Mouse (Mus musculus): ENCODE data around the gene Caln1. TPM values are rescaled to one million over a fixed set of nuclear protein-coding genes. Genes with fewer than 3 reads are reported as not detected.

Gene Caln1
- polyA plus RNA-seq, 1 experiment from 2014 or later, result 0.86 TPM

- Histone ChIP-seq H3K4me2 (no peak overlapping the region), H3K27ac (no peak overlapping the region), H3K4me1 (no peaks in the 10 kb centered on the region), H3K36me3 (replicated peaks) (no peaks in the 10 kb centered on the region), H3K9ac (no peak overlapping the region), H3K27me3 (no peaks in the 10 kb centered on the region), H3K9me3 (no peaks in the 10 kb centered on the region), H3K4me3 (replicated peaks) (no peak overlapping the region)
- WGBS, result 77% methylated on average over 3 of the region's 3 CpGs
- no peak for ATAC-seq (ENCODE audit: low FRiP score)
Observed at GRCm38 (mm10) chr5:130792755-130793452, 423.6 kb downstream of the Caln1 start.

GRCm38 (mm10) chr5:130797713-130798112, 428.5 kb downstream of the Caln1 start:
- Histone ChIP-seq H3K4me2 (no peak overlapping the region), H3K27me3 (no peaks in the 10 kb centered on the region), H3K36me3 (replicated peaks) (no peaks in the 10 kb centered on the region), H3K9me3 (no peaks in the 10 kb centered on the region), H3K27ac (no peak overlapping the region), H3K4me1 (no peaks in the 10 kb centered on the region), H3K4me3 (replicated peaks) (no peak overlapping the region), H3K9ac (no peak overlapping the region)
- WGBS, result 90% methylated on average over 5 of the region's 5 CpGs
- ATAC-seq (ENCODE audit: low FRiP score), result no peak

- H3K27me3 ChIP-seq, result no peaks in the 10 kb centered on the region
- H3K4me1 ChIP-seq, result no peaks in the 10 kb centered on the region
- no peak overlapping the region for H3K4me3 ChIP-seq (replicated peaks)
- no peak overlapping the region for H3K9ac ChIP-seq
- H3K27ac ChIP-seq, result no peak overlapping the region
- peaks cover 3% of the 10 kb centered on the region; the same call in 1 of the 2 replicates for H3K9me3 ChIP-seq
- no peak for ATAC-seq (ENCODE audit: low FRiP score)
- 11% methylated on average over 6 of the region's 6 CpGs for WGBS
- H3K4me2 ChIP-seq, result no peak overlapping the region
- H3K36me3 ChIP-seq (replicated peaks), result no peaks in the 10 kb centered on the region
Observed at GRCm38 (mm10) chr5:130810314-130810713, 441.1 kb downstream of the Caln1 start.

GRCm38 (mm10) chr5:130810846-130811245, 441.6 kb downstream of the Caln1 start:
- Histone ChIP-seq H3K9me3 (peaks cover 3% of the 10 kb centered on the region; the same call in 1 of the 2 replicates), H3K27ac (no peak overlapping the region), H3K4me2 (no peak overlapping the region), H3K27me3 (no peaks in the 10 kb centered on the region), H3K36me3 (replicated peaks) (no peaks in the 10 kb centered on the region), H3K4me3 (replicated peaks) (no peak overlapping the region), H3K9ac (no peak overlapping the region), H3K4me1 (no peaks in the 10 kb centered on the region)
- no peak for ATAC-seq (ENCODE audit: low FRiP score)
- WGBS, result 23% methylated on average over 1 of the region's 1 CpGs

GRCm38 (mm10) chr5:130811266-130811665, 442.0 kb downstream of the Caln1 start:
- Histone ChIP-seq H3K27me3 (no peaks in the 10 kb centered on the region), H3K36me3 (replicated peaks) (no peaks in the 10 kb centered on the region), H3K27ac (no peak overlapping the region), H3K4me3 (replicated peaks) (no peak overlapping the region), H3K9me3 (peaks cover 3% of the 10 kb centered on the region; the same call in 1 of the 2 replicates), H3K4me2 (no peak overlapping the region), H3K9ac (no peak overlapping the region), H3K4me1 (no peaks in the 10 kb centered on the region)
- no peak for ATAC-seq (ENCODE audit: low FRiP score)
- WGBS, result 34% methylated on average over 3 of the region's 3 CpGs

GRCm38 (mm10) chr5:130811966-130812365, 442.7 kb downstream of the Caln1 start:
- Histone ChIP-seq H3K4me2 (no peak overlapping the region), H3K4me3 (replicated peaks) (no peak overlapping the region), H3K9ac (no peak overlapping the region), H3K9me3 (peaks cover 3% of the 10 kb centered on the region; the same call in 1 of the 2 replicates), H3K27ac (no peak overlapping the region), H3K4me1 (no peaks in the 10 kb centered on the region), H3K36me3 (replicated peaks) (no peaks in the 10 kb centered on the region), H3K27me3 (no peaks in the 10 kb centered on the region)
- ATAC-seq (ENCODE audit: low FRiP score), result no peak
- WGBS, result 88% methylated on average over 3 of the region's 3 CpGs

GRCm38 (mm10) chr5:130812556-130812955, 443.3 kb downstream of the Caln1 start:
- Histone ChIP-seq H3K4me2 (no peak overlapping the region), H3K27me3 (no peaks in the 10 kb centered on the region), H3K4me1 (no peaks in the 10 kb centered on the region), H3K36me3 (replicated peaks) (no peaks in the 10 kb centered on the region), H3K4me3 (replicated peaks) (no peak overlapping the region), H3K9ac (no peak overlapping the region), H3K27ac (no peak overlapping the region), H3K9me3 (peaks cover 3% of the 10 kb centered on the region; the same call in 1 of the 2 replicates)
- 95% methylated on average over 8 of the region's 8 CpGs for WGBS
- ATAC-seq (ENCODE audit: low FRiP score), result no peak

- H3K4me1 ChIP-seq, result no peaks in the 10 kb centered on the region
- no peaks in the 10 kb centered on the region for H3K36me3 ChIP-seq (replicated peaks)
- H3K9me3 ChIP-seq, result peaks cover 3% of the 10 kb centered on the region; the same call in 1 of the 2 replicates
- no peak overlapping the region for H3K4me2 ChIP-seq
- WGBS, result 90% methylated on average over 9 of the region's 9 CpGs
- H3K27me3 ChIP-seq, result no peaks in the 10 kb centered on the region
- H3K9ac ChIP-seq, result no peak overlapping the region
- no peak overlapping the region for H3K4me3 ChIP-seq (replicated peaks)
- no peak for ATAC-seq (ENCODE audit: low FRiP score)
- no peak overlapping the region for H3K27ac ChIP-seq
Observed at GRCm38 (mm10) chr5:130813089-130813488, 443.8 kb downstream of the Caln1 start.

GRCm38 (mm10) chr5:130815352-130815751, 446.1 kb downstream of the Caln1 start:
- WGBS, result 88% methylated on average over 5 of the region's 5 CpGs
- ATAC-seq (ENCODE audit: low FRiP score), result no peak

GRCm38 (mm10) chr5:130820021-130820648, 450.9 kb downstream of the Caln1 start:
- Histone ChIP-seq H3K27ac (no peak overlapping the region), H3K4me1 (no peaks in the 10 kb centered on the region), H3K4me2 (no peak overlapping the region), H3K4me3 (replicated peaks) (no peak overlapping the region), H3K9ac (no peak overlapping the region), H3K27me3 (no peaks in the 10 kb centered on the region), H3K36me3 (replicated peaks) (no peaks in the 10 kb centered on the region), H3K9me3 (no peaks in the 10 kb centered on the region)
- 83% methylated on average over 4 of the region's 4 CpGs for WGBS
- no peak for ATAC-seq (ENCODE audit: low FRiP score)

More at GRCm38 (mm10) chr5:130815352-130815751, 446.1 kb downstream of the Caln1 start:
- Histone ChIP-seq H3K27me3 (no peaks in the 10 kb centered on the region), H3K36me3 (replicated peaks) (no peaks in the 10 kb centered on the region), H3K4me2 (no peak overlapping the region), H3K9ac (no peak overlapping the region), H3K9me3 (no peaks in the 10 kb centered on the region), H3K4me1 (no peaks in the 10 kb centered on the region), H3K4me3 (replicated peaks) (no peak overlapping the region), H3K27ac (no peak overlapping the region)

- Histone ChIP-seq H3K27me3 (no peaks in the 10 kb centered on the region), H3K27ac (no peak overlapping the region), H3K4me1 (no peaks in the 10 kb centered on the region), H3K4me3 (replicated peaks) (no peak overlapping the region), H3K4me2 (no peak overlapping the region), H3K36me3 (replicated peaks) (no peaks in the 10 kb centered on the region), H3K9ac (no peak overlapping the region), H3K9me3 (no peaks in the 10 kb centered on the region)
- WGBS, result 90% methylated on average over 5 of the region's 5 CpGs
- no peak for ATAC-seq (ENCODE audit: low FRiP score)
Observed at GRCm38 (mm10) chr5:130820661-130821060, 451.4 kb downstream of the Caln1 start.

- ATAC-seq (ENCODE audit: low FRiP score), result no peak
- H3K27ac ChIP-seq, result no peak overlapping the region
- H3K4me3 ChIP-seq (replicated peaks), result no peak overlapping the region
- H3K9me3 ChIP-seq, result 0 out of 2 replicates have a peak, but pooled peaks cover 2% of the 10 kb centered on the region
- 85% methylated on average over 2 of the region's 2 CpGs for WGBS
- no peaks in the 10 kb centered on the region for H3K4me1 ChIP-seq
- H3K9ac ChIP-seq, result no peak overlapping the region
- H3K4me2 ChIP-seq, result no peak overlapping the region
- H3K36me3 ChIP-seq (replicated peaks), result no peaks in the 10 kb centered on the region
- H3K27me3 ChIP-seq, result no peaks in the 10 kb centered on the region
Observed at GRCm38 (mm10) chr5:130825797-130826196, 456.5 kb downstream of the Caln1 start.

- H3K9ac ChIP-seq, result no peak overlapping the region
- no peak for ATAC-seq (ENCODE audit: low FRiP score)
- H3K9me3 ChIP-seq, result no peaks in the 10 kb centered on the region
- H3K27ac ChIP-seq, result no peak overlapping the region
- H3K4me2 ChIP-seq, result no peak overlapping the region
- H3K4me3 ChIP-seq (replicated peaks), result no peak overlapping the region
- H3K4me1 ChIP-seq, result peaks cover 8% of the 10 kb centered on the region
- no peaks in the 10 kb centered on the region for H3K36me3 ChIP-seq (replicated peaks)
- no peaks in the 10 kb centered on the region for H3K27me3 ChIP-seq
- 90% methylated on average over 6 of the region's 6 CpGs for WGBS
Observed at GRCm38 (mm10) chr5:130848562-130848961, 479.3 kb downstream of the Caln1 start.
